Mouse (Mus musculus) c-Kit-positive CD71-positive TER-119-positive erythroid progenitor cells, embryonic 14.5 days (primary cell): ENCODE measurements at regions not wholly inside any gene's neighbourhood (a gene's known extent, or its start where the extent isn't known, plus 50 kb on each side); places are given as distances from the start of the nearest gene placed in this dataset.

ENCODE experiments used
- DNase-seq: peaks from one replicate; pipeline ENCODE4 v3.0.0-alpha.2; 2013; ENCODE audit warnings: low spot score

- DNase-seq, result no peak
Measured at GRCm38 (mm10) chr2:61354104-61354503, 224.3 kb upstream of the Tank start.

- no peak for DNase-seq
Measured at GRCm38 (mm10) chr2:61347451-61347850, 230.9 kb upstream of the Tank start.

- no peak for DNase-seq
Measured at GRCm38 (mm10) chr2:61346012-61346760, 232.2 kb upstream of the Tank start.

- no peak for DNase-seq
Measured at GRCm38 (mm10) chr2:61345311-61345710, 233.1 kb upstream of the Tank start.

- no peak for DNase-seq
Measured at GRCm38 (mm10) chr2:61344556-61345131, 233.7 kb upstream of the Tank start.

GRCm38 (mm10) chr2:61341254-61341653 is 237.1 kb upstream of the Tank start:
- no peak for DNase-seq

GRCm38 (mm10) chr2:61319226-61319625 is 259.2 kb upstream of the Tank start:
- no peak for DNase-seq

GRCm38 (mm10) chr2:61310405-61310804 is 268.0 kb upstream of the Tank start:
- DNase-seq, result no peak

- DNase-seq, result no peak
Measured at GRCm38 (mm10) chr2:61309219-61309618, 269.2 kb upstream of the Tank start.

GRCm38 (mm10) chr2:61297135-61297534 is 281.2 kb upstream of the Tank start:
- no peak for DNase-seq

- no peak for DNase-seq
Measured at GRCm38 (mm10) chr2:61296606-61297005, 281.8 kb upstream of the Tank start.

GRCm38 (mm10) chr2:61295261-61295964 is 283.0 kb upstream of the Tank start:
- no peak for DNase-seq

GRCm38 (mm10) chr2:61288246-61288645 is 290.1 kb upstream of the Tank start:
- no peak for DNase-seq

GRCm38 (mm10) chr2:61284706-61285105 is 293.7 kb upstream of the Tank start:
- no peak for DNase-seq

- no peak for DNase-seq
Measured at GRCm38 (mm10) chr2:61283829-61284601, 294.4 kb upstream of the Tank start.

- no peak for DNase-seq
Measured at GRCm38 (mm10) chr2:61272721-61273120, 305.7 kb upstream of the Tank start.

- DNase-seq, result no peak
Measured at GRCm38 (mm10) chr2:61267706-61268105, 304.7 kb upstream of the Rbms1 start.

GRCm38 (mm10) chr2:61250068-61250800 is 287.2 kb upstream of the Rbms1 start:
- no peak for DNase-seq

- DNase-seq, result no peak
Measured at GRCm38 (mm10) chr2:61247956-61248355, 285.0 kb upstream of the Rbms1 start.

- no peak for DNase-seq
Measured at GRCm38 (mm10) chr2:61247336-61247735, 284.3 kb upstream of the Rbms1 start.

GRCm38 (mm10) chr2:61246691-61247258 is 283.8 kb upstream of the Rbms1 start:
- DNase-seq, result no peak
